Mouse (Mus musculus) spleen, adult 2 months (tissue): ENCODE data around the gene Pde5a.

Source experiments
- CTCF ChIP-seq: fragments of 200-500 bp; IDR thresholded peaks from 2 replicates; pipeline ENCODE4 v1.5.1; 2011; ENCODE audit warnings: mild to moderate bottlenecking, inconsistent platforms; ENCODE audit not compliant: insufficient read depth, insufficient read length, insufficient replicate concordance; ENCODE audit errors: extremely low read depth
- POLR2A ChIP-seq: fragments of 200-500 bp; IDR thresholded peaks from 2 replicates; pipeline ENCODE4 v1.6.1; 2011; ENCODE audit warnings: low read depth, low read length, inconsistent platforms

GRCm38 (mm10) chr3:122739460-122739859 lies 10.7 kb downstream of the Pde5a start:
- TF ChIP-seq CTCF (no peak), POLR2A (no peak)
